Mouse (Mus musculus) neural tube, embryonic 12.5 days (tissue): ENCODE measurements around the gene Gm20388. TPM values are rescaled to one million over a fixed set of nuclear protein-coding genes. Genes with fewer than 3 reads are reported as not detected.

Source experiments
- ATAC-seq: fragments of 200-750 bp; cut with Nextera tagmentation; 2 replicates; pipeline ENCODE4 v1.8.0; 2017; ENCODE audit warnings: low read depth, mild to moderate bottlenecking, moderate TSS enrichment, moderate library complexity; ENCODE audit not compliant: low FRiP score
- H3K27ac ChIP-seq: fragments of 300-500 bp; sonication (generic); 2 replicates; pipeline ENCODE4 v1.5.1; 2016
- H3K27me3 ChIP-seq: fragments of 300-500 bp; sonication (generic); replicated peaks from 2 replicates; pipeline ENCODE4 v1.6.1; 2016; ENCODE audit warnings: mild to moderate bottlenecking
- H3K36me3 ChIP-seq: fragments of 300-500 bp; sonication (generic); 2 replicates; pipeline ENCODE4 v1.6.1; 2016; ENCODE audit warnings: mild to moderate bottlenecking
- H3K4me1 ChIP-seq: fragments of 300-500 bp; sonication (generic); 2 replicates; pipeline ENCODE4 v1.6.1; 2016
- H3K4me2 ChIP-seq: fragments of 300-500 bp; sonication (generic); replicated peaks from 2 replicates; pipeline ENCODE4 v1.6.1; 2016; ENCODE audit warnings: mild to moderate bottlenecking
- H3K4me3 ChIP-seq: fragments of 300-500 bp; sonication (generic); 2 replicates; pipeline ENCODE4 v1.5.1; 2016
- H3K9ac ChIP-seq: fragments of 300-500 bp; sonication (generic); 2 replicates; pipeline ENCODE4 v1.6.1; 2016; ENCODE audit warnings: mild to moderate bottlenecking
- H3K9me3 ChIP-seq: fragments of 300-500 bp; sonication (generic); 2 replicates; pipeline ENCODE4 v1.6.1; 2016; ENCODE audit warnings: mild to moderate bottlenecking
- WGBS: fragments of 180-500 bp; shearing (Covaris S2); methylation state at CpG from one replicate; pipeline ENCODE4 v1.1.7; 2016; 5-methylcytosine and 5-hydroxymethylcytosine counted together
- polyA plus RNA-seq: library from polyadenylated mRNA; unstranded; fragments of >200 nt; fragmentation: Nextera tagmentation; extraction: Ambion mirVana; gene quantifications from 2 replicates; pipeline ENCODE4 v1.2.1, GENCODE M21; 2016

Gene Gm20388
- polyA plus RNA-seq, 1 experiment from 2014 or later, result not detected

DNA sequence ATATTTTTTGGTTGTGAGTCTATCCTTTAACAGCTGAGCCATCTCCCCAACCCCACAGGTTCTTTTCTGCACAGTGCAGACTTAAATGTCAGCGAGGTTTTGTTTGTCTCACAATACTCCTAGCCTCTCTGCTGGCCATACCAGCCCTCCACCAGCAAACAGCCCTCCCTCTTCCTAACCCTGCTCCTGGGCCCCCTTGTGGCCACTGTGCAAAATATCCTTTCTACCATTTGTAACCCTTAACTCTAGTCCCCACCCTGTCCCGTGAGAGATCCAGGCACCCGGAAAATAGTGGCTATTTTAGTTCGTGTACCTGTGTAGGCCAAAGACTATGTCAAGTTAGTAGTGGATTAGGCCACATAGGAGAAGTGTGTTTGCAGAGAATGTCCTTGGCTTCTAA is 3200.0 kb downstream of the Gm20388 start:
- no peaks in the 10 kb centered on the region for H3K4me1 ChIP-seq
- no peak overlapping the region for H3K27ac ChIP-seq
- H3K9me3 ChIP-seq, result no peaks in the 10 kb centered on the region
- H3K4me2 ChIP-seq, result no peak overlapping the region
- no peak overlapping the region for H3K4me3 ChIP-seq
- H3K36me3 ChIP-seq, result peaks cover under 1% of the 10 kb centered on the region
- peaks cover 8% of the 10 kb centered on the region for H3K27me3 ChIP-seq
- no peak for ATAC-seq
- 25% methylated on average over 4 of the region's 4 CpGs for WGBS
- H3K9ac ChIP-seq, result no peak overlapping the region

- 83% methylated on average over 9 of the region's 9 CpGs for WGBS
- no peak for ATAC-seq
These were observed 3202.3 kb downstream of the Gm20388 start for GRCm38 (mm10) chr8:123112892-123113291.

GRCm38 (mm10) chr8:123113908-123114469 is 3203.3 kb downstream of the Gm20388 start:
- no peak for ATAC-seq
- Histone ChIP-seq H3K4me1 (peaks cover 12% of the 10 kb centered on the region), H3K4me3 (no peak overlapping the region), H3K36me3 (no peaks in the 10 kb centered on the region), H3K9ac (no peak overlapping the region), H3K27me3 (peaks cover 41% of the 10 kb centered on the region), H3K4me2 (no peak overlapping the region), H3K27ac (no peak overlapping the region), H3K9me3 (no peaks in the 10 kb centered on the region)
- 76% methylated on average over 2 of the region's 2 CpGs for WGBS

More at GRCm38 (mm10) chr8:123112892-123113291, 3202.3 kb downstream of the Gm20388 start:
- H3K36me3 ChIP-seq, result no peaks in the 10 kb centered on the region
- H3K27ac ChIP-seq, result no peak overlapping the region
- no peak overlapping the region for H3K4me3 ChIP-seq
- no peaks in the 10 kb centered on the region for H3K9me3 ChIP-seq
- no peak overlapping the region for H3K4me2 ChIP-seq
- peaks cover 30% of the 10 kb centered on the region for H3K27me3 ChIP-seq
- no peak overlapping the region for H3K9ac ChIP-seq
- peaks cover 11% of the 10 kb centered on the region for H3K4me1 ChIP-seq

DNA sequence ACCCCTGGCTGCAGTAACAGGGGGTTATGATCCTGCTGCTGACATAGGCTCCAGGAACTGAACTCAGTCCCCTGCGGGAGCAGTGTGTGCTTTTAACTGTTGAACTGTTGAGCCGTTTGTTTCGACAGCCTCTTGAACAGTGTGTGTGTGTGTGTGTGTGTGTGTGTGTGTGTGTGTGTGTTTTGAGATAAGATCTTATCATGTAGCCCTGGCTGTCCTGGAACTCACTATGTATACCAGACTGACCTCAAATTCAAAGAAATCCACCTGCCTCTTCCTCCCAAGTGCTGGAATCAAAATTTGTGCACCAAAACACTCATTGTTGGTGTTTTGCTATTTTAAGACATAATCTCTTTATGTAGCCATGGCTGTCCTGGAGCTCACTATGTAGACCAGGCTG is 3204.0 kb downstream of the Gm20388 start:
- no peak for ATAC-seq

GRCm38 (mm10) chr8:123117127-123117731 is 3206.6 kb downstream of the Gm20388 start, which contains the start of gene Cpne7:
Gene Cpne7 (plus strand): TSS chr8:123117374.
- peaks cover 46% of the 10 kb centered on the region for H3K27me3 ChIP-seq
- WGBS, result 1% methylated on average over 50 of the region's 51 CpGs
- no peak for ATAC-seq
- H3K4me1 ChIP-seq, result peaks cover 12% of the 10 kb centered on the region
- peak within 1 kb of the TSS; percentile 47 for H3K9ac ChIP-seq
- H3K9me3 ChIP-seq, result no peaks in the 10 kb centered on the region
- H3K36me3 ChIP-seq, result no peaks in the 10 kb centered on the region
- H3K4me3 ChIP-seq, result peak within 1 kb of the TSS; percentile 40
- H3K4me2 ChIP-seq, result peak within 1 kb of the TSS; percentile 84
- H3K27ac ChIP-seq, result no peak within 1 kb of the TSS

More for the DNA sequence above, 3204.0 kb downstream of the Gm20388 start:
- no peaks in the 10 kb centered on the region for H3K9me3 ChIP-seq
- no peak overlapping the region for H3K27ac ChIP-seq
- H3K4me3 ChIP-seq, result no peak overlapping the region
- peaks cover 46% of the 10 kb centered on the region for H3K27me3 ChIP-seq
- H3K4me1 ChIP-seq, result peaks cover 12% of the 10 kb centered on the region
- no peak overlapping the region for H3K9ac ChIP-seq
- H3K36me3 ChIP-seq, result no peaks in the 10 kb centered on the region
- 79% methylated on average over 3 of the region's 3 CpGs for WGBS
- H3K4me2 ChIP-seq, result no peak overlapping the region

GRCm38 (mm10) chr8:123117744-123118143 is 3207.1 kb downstream of the Gm20388 start:
- peak overlapping the region; percentile 47; the same call in 1 of the 2 replicates for H3K9ac ChIP-seq
- H3K9me3 ChIP-seq, result no peaks in the 10 kb centered on the region
- no peaks in the 10 kb centered on the region for H3K36me3 ChIP-seq
- peak overlapping the region; percentile 84 for H3K4me2 ChIP-seq
- WGBS, result 1% methylated on average over 17 of the region's 17 CpGs
- peak overlapping the region; percentile 40 for H3K4me3 ChIP-seq
- no peak for ATAC-seq
- H3K27ac ChIP-seq, result no peak overlapping the region
- H3K4me1 ChIP-seq, result peaks cover 12% of the 10 kb centered on the region
- peaks cover 46% of the 10 kb centered on the region for H3K27me3 ChIP-seq

DNA sequence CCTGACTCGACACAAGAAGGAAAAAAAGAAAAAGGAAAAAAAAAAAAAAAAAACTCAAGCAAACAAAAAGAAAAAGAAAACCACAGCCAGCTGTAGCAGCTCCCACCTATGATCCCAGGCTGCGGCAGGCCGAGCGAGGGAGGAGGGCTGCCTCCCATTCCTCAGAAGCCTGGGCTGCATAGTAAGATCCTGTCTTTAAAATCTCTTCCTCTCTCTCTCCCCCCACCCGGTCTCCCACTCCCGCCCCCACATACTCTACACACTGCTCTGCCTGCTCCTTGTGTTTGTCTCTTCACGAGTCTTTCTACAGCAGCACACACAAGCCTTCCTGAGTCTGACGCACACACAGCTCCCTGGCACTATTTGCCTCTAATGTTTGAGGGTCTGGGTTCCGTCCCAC is 3211.4 kb downstream of the Gm20388 start:
- Histone ChIP-seq H3K27me3 (peaks cover 45% of the 10 kb centered on the region), H3K9ac (0 out of 2 replicates have a peak overlapping the region, but pooled peaks have one; percentile 29), H3K36me3 (no peaks in the 10 kb centered on the region), H3K4me2 (no peak overlapping the region), H3K4me1 (peaks cover 20% of the 10 kb centered on the region), H3K4me3 (no peak overlapping the region), H3K27ac (no peak overlapping the region), H3K9me3 (no peaks in the 10 kb centered on the region)
- no peak for ATAC-seq
- 70% methylated on average over 9 of the region's 9 CpGs for WGBS

GRCm38 (mm10) chr8:123122670-123123069 is 3212.0 kb downstream of the Gm20388 start:
- peaks cover 14% of the 10 kb centered on the region for H3K4me1 ChIP-seq
- H3K9me3 ChIP-seq, result no peaks in the 10 kb centered on the region
- no peak overlapping the region for H3K9ac ChIP-seq
- ATAC-seq, result no peak
- no peak overlapping the region for H3K27ac ChIP-seq
- WGBS, result 77% methylated on average over 5 of the region's 5 CpGs
- H3K27me3 ChIP-seq, result peaks cover 39% of the 10 kb centered on the region
- H3K4me2 ChIP-seq, result no peak overlapping the region
- H3K36me3 ChIP-seq, result no peaks in the 10 kb centered on the region
- no peak overlapping the region for H3K4me3 ChIP-seq

DNA sequence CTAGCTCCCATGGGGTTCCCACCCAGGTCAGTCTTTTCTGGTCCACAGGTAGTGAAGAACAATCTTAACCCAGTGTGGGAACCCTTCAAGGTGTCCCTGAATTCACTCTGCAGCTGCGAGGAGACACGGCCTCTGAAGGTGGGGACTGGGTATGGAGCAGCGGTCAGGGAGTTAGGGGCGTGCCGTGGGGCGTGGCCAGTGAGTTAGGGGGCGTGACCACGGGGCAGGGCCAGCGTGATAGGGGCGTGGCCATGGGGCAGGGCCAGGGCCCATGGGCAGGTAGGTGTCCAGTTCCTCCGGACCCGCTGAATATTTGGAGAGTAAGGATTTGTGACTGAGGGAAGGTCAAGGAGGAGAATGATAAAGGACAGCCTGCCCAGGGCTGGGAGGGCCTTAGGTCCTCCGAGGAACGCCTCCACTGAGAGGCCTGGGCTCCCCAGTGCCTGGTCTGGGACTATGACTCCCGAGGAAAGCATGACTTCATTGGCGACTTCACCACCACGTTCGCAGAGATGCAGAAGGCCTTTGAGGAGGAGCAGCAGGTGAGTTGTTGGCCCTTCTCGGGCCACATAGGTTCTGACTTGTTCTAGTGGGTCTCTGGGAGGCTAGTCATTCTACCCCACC is 3215.7 kb downstream of the Gm20388 start:
- peaks cover 10% of the 10 kb centered on the region for H3K4me1 ChIP-seq
- 4% methylated on average over 19 of the region's 19 CpGs for WGBS
- no peak for ATAC-seq
- H3K9ac ChIP-seq, result no peak overlapping the region
- H3K4me2 ChIP-seq, result peak overlapping the region; percentile 16; the same call in 1 of the 2 replicates
- no peak overlapping the region for H3K27ac ChIP-seq
- H3K4me3 ChIP-seq, result no peak overlapping the region
- H3K27me3 ChIP-seq, result peaks cover 21% of the 10 kb centered on the region
- H3K36me3 ChIP-seq, result no peaks in the 10 kb centered on the region
- H3K9me3 ChIP-seq, result no peaks in the 10 kb centered on the region

DNA sequence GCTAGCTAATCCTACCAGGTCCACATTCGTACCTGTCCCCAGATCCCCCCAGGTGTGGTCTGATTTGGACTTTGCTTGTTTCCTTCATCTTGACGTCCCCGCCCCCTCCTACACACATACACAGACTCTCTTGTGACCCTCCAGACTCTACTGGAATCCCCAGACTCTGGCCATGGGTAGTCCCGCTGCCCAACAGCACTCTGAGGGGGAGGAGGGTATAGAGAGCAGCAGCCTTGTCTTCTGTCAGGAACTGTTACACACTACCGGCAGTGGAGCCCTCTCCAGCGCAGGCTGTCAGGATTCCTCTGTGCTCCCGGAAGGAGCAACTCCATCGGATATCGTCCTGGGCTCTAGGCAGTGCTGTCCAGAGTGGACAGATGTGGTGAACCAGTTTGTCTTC is 3220.4 kb downstream of the Gm20388 start:
- Histone ChIP-seq H3K36me3 (no peaks in the 10 kb centered on the region), H3K9ac (no peak overlapping the region), H3K27me3 (peaks cover 11% of the 10 kb centered on the region), H3K4me2 (no peak overlapping the region), H3K4me3 (no peak overlapping the region), H3K9me3 (0 out of 2 replicates have a peak, but pooled peaks cover 3% of the 10 kb centered on the region), H3K4me1 (peaks cover 16% of the 10 kb centered on the region), H3K27ac (no peak overlapping the region)
- WGBS, result 76% methylated on average over 9 of the region's 9 CpGs
- no peak for ATAC-seq

- Histone ChIP-seq H3K4me1 (peaks cover 21% of the 10 kb centered on the region), H3K36me3 (no peaks in the 10 kb centered on the region), H3K27ac (no peak overlapping the region), H3K27me3 (0 out of 2 replicates have a peak, but pooled peaks cover 4% of the 10 kb centered on the region), H3K9me3 (0 out of 2 replicates have a peak, but pooled peaks cover 3% of the 10 kb centered on the region), H3K4me2 (no peak overlapping the region), H3K4me3 (no peak overlapping the region), H3K9ac (no peak overlapping the region)
- WGBS, result 98% methylated on average over 2 of the region's 2 CpGs
- no peak for ATAC-seq
These were observed 3222.3 kb downstream of the Gm20388 start for GRCm38 (mm10) chr8:123132953-123133352.

GRCm38 (mm10) chr8:123134149-123134713 is 3223.6 kb downstream of the Gm20388 start:
- Histone ChIP-seq H3K4me1 (peaks cover 24% of the 10 kb centered on the region), H3K9me3 (0 out of 2 replicates have a peak, but pooled peaks cover 3% of the 10 kb centered on the region), H3K9ac (no peak overlapping the region), H3K27ac (no peak overlapping the region), H3K4me2 (no peak overlapping the region), H3K27me3 (0 out of 2 replicates have a peak, but pooled peaks cover 4% of the 10 kb centered on the region), H3K36me3 (no peaks in the 10 kb centered on the region), H3K4me3 (no peak overlapping the region)
- ATAC-seq, result no peak
- 91% methylated on average over 11 of the region's 11 CpGs for WGBS
